ENCODE assay signal across 25 mouse cellular contexts in genomic region chr19:53168576-53168975, GRCm38 (mm10).
"Had no signal": no experiment of that assay in that cellular context is flagged by ENCODE, and none has a peak within 500 bp of the region (broad histone marks: within the 10 kb centered on the region; RNA-seq: fewer than 3 reads in every experiment).

No protein-coding gene starts in this region.

- ATAC-seq: forebrain, postnatal 0 days; hindbrain, postnatal 0 days; inflammation-experienced regulatory T-cells, adult 6 months; intestine, embryonic 15.5 days; intestine, postnatal 0 days had no signal

- H3K9ac ChIP-seq: forebrain, postnatal 0 days; hindbrain, embryonic 13.5 days; hindbrain, embryonic 15.5 days; intestine, embryonic 15.5 days; limb, embryonic 12.5 days; liver, embryonic 13.5 days had no signal

- H3K4me3 ChIP-seq: heart, adult 2 months; hindbrain, embryonic 13.5 days; hindbrain, embryonic 15.5 days; intestine, embryonic 15.5 days; left cerebral cortex, adult 2 months; limb, embryonic 10.5 days; limb, embryonic 12.5 days; liver, embryonic 13.5 days had no signal

- H3K4me2 ChIP-seq: heart, embryonic 11.5 days; hindbrain, embryonic 13.5 days; hindbrain, embryonic 15.5 days; intestine, embryonic 15.5 days; limb, embryonic 12.5 days; liver, embryonic 11.5 days; liver, embryonic 13.5 days had no signal

- H3K36me3 ChIP-seq: hindbrain, embryonic 13.5 days; hindbrain, embryonic 15.5 days; intestine, embryonic 15.5 days; limb, embryonic 10.5 days; liver, embryonic 13.5 days had no signal

- H3K27ac ChIP-seq: heart, adult 2 months; hindbrain, embryonic 13.5 days; hindbrain, embryonic 15.5 days; hindbrain, postnatal 0 days; intestine, embryonic 15.5 days; kidney, postnatal 0 days; left cerebral cortex, adult 2 months; limb, embryonic 10.5 days; limb, embryonic 12.5 days; liver, embryonic 13.5 days had no signal

- H3K27me3 ChIP-seq: hindbrain, embryonic 13.5 days; hindbrain, embryonic 15.5 days; intestine, embryonic 15.5 days; limb, embryonic 12.5 days; liver, embryonic 13.5 days had no signal

- H3K9me3 ChIP-seq: hindbrain, embryonic 13.5 days; hindbrain, embryonic 15.5 days; intestine, embryonic 15.5 days; limb, embryonic 10.5 days; limb, embryonic 12.5 days; liver, embryonic 13.5 days had no signal

- DNase-seq: forebrain, postnatal 0 days; gastrocnemius, postnatal 14 days; gastrocnemius, postnatal 36 days; heart, adult 2 months; heart, postnatal 10 days; heart, postnatal 36 days; kidney, adult 18-20 months; kidney, adult 8-10 months; kidney, postnatal 25 days; kidney, postnatal 4 days; layer of hippocampus, adult 9-11 months; liver; liver, embryonic 13.5 days had no signal
